Mouse (Mus musculus) B cell, adult (primary cell): Measurements from ENCODE around the gene Cenpw. TPM values are rescaled to one million over a fixed set of nuclear protein-coding genes. Genes with fewer than 3 reads are reported as not detected.

ENCODE experiments used
- total RNA-seq: library from RNA; stranded (reverse); gene quantifications from 4 replicates; pipeline ENCODE4 v1.2.4, GENCODE M21; 2023; ENCODE audit not compliant: inconsistent age

The Cenpw gene
- 3.5 to 5.5 TPM (median 3.9 TPM) in 4 replicates for total RNA-seq

GRCm38 (mm10) chr10:30199916-30200826, at the start of gene Cenpw:
Cenpw (minus strand) TSS chr10:30200560.

